Mouse (Mus musculus) liver, postnatal 0 days (tissue): ENCODE results near the gene Celf2.

Experiments used
- CTCF ChIP-seq: sonication (generic); IDR thresholded peaks from 2 replicates; pipeline ENCODE4 v1.5.1; 2016; ENCODE audit warnings: antibody characterized with exemption, low read depth
- EP300 ChIP-seq: IDR thresholded peaks from 2 replicates; pipeline ENCODE4 v1.6.1; 2016; ENCODE audit warnings: antibody characterized with exemption, low read depth, mild to moderate bottlenecking

- TF ChIP-seq CTCF = no peak
- TF ChIP-seq EP300 = no peak
Measured at GRCm38 (mm10) chr2:6715562-6715961, 793.8 kb downstream of the Celf2 start.
